Mouse (Mus musculus) frontal cortex, postnatal 14 days (tissue): Measurements from ENCODE around the gene 1700003F12Rik.
A peak's percentile ranks its signal among the peaks of the same experiment; 100 is the strongest.

Source experiments
- DNase-seq, 2 experiments: peaks; one replicate each; pipeline ENCODE4 v3.0.0; 2022; ENCODE audit warnings: low spot score in 2 of 2

The 1700003F12Rik gene

GRCm38 (mm10) chr2:154574271-154574670, 27.4 kb downstream of the 1700003F12Rik start:
- DNase-seq, result no peak

GRCm38 (mm10) chr2:154576876-154577743, 30.2 kb downstream of the 1700003F12Rik start:
- no peak for DNase-seq

- no peak for DNase-seq
Measured at GRCm38 (mm10) chr2:154577744-154578067, 30.8 kb downstream of the 1700003F12Rik start.

GRCm38 (mm10) chr2:154580586-154580985, 33.7 kb downstream of the 1700003F12Rik start:
- DNase-seq, result no peak

GRCm38 (mm10) chr2:154581421-154581820, 34.5 kb downstream of the 1700003F12Rik start:
- DNase-seq, result no peak

- DNase-seq, result peak; percentile 86 to 88
Measured at GRCm38 (mm10) chr2:154583906-154584872, 37.3 kb downstream of the 1700003F12Rik start.

GRCm38 (mm10) chr2:154584931-154585601, 38.2 kb downstream of the 1700003F12Rik start:
- DNase-seq, result no peak

GRCm38 (mm10) chr2:154586405-154586804, 39.5 kb downstream of the 1700003F12Rik start:
- DNase-seq, result no peak

- DNase-seq, result no peak
Measured at GRCm38 (mm10) chr2:154589051-154589450, 42.2 kb downstream of the 1700003F12Rik start.

- no peak for DNase-seq
Measured at GRCm38 (mm10) chr2:154591239-154591638, 44.4 kb downstream of the 1700003F12Rik start.

GRCm38 (mm10) chr2:154593025-154593424, 46.1 kb downstream of the 1700003F12Rik start:
- no peak for DNase-seq

- DNase-seq, result no peak
Measured at GRCm38 (mm10) chr2:154595775-154596174, 48.9 kb downstream of the 1700003F12Rik start.

- DNase-seq, result no peak
Measured at GRCm38 (mm10) chr2:154597399-154597798, 50.5 kb downstream of the 1700003F12Rik start.
